Comparison of ENCODE assay signal across 9 mouse cellular contexts in the genomic region with DNA sequence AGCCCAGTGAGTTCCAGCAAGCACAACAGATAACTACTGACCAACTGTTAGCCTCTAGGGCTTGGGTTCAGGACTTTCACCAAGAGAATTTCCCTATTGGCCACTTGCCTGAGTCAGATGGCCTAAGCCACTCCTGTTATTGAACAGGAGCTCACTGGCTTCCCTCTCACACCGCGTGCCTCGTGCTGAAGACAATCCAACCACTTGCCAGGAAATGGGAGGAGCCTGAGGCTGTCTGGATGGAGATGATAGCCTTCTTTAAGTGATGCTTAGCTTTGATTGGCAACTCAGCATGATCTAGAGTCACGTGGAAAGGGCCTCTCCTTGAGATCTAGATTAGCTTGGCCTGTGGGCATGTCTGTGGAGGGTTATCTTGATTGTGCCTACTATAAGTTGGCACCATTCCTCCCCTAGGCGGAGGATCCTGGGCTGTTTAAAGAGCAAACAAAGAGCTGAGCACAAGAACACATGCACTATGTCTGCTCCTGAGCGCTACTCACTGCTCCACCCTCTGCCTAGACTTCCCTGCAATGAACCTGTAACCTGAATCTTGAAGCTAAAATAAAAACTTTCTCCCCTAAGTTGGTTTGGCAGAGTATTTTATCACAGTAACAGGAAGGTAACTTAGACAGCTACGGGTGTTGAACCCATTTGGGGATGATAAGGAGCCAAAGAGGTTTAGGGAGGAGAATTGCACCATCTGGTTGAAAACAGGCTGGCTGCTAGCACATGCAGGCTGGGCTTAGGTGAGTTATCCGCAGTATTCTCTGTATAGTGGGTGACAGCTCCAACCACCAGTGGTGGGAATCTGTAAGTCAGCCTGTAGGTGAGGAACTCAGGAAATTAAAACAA. TPM values are rescaled to one million over a fixed set of nuclear protein-coding genes. Genes with fewer than 3 reads are reported as not detected.
DNase-seq lines count a peak whose midpoint lies in the region; ATAC-seq lines count a peak whose summit lies in the region.
"Had no signal": no experiment of that assay in that cellular context is flagged by ENCODE, and none has a peak within 500 bp of the region (broad histone marks: within the 10 kb centered on the region; RNA-seq: fewer than 3 reads in every experiment).

No protein-coding gene starts in this region.

- no peak for DNase-seq in kidney, adult 9 months
- peak; percentile 21 for DNase-seq in large intestine, adult 2 months (ENCODE audit: low read depth, low spot score)
- peak; percentile 77 to 78 for DNase-seq in spleen, postnatal 4 days (ENCODE audit: low spot score in 2 of 2)
- no peak for DNase-seq in forebrain, embryonic 11.5 days (ENCODE audit: low spot score)

- H3K36me3 ChIP-seq in kidney, embryonic 15.5 days, result peaks cover 49% of the 10 kb centered on the region
- H3K36me3 ChIP-seq in midbrain, embryonic 15.5 days (replicated peaks), result no peaks in the 10 kb centered on the region
- H3K36me3 ChIP-seq in forebrain, embryonic 11.5 days (ENCODE audit: control insufficient read depth, insufficient read depth, low read length), result peaks cover 5% of the 10 kb centered on the region; the same call in 1 of the 2 replicates

- no peak overlapping the region for H3K4me3 ChIP-seq in kidney, embryonic 15.5 days (replicated peaks)
- H3K4me3 ChIP-seq in midbrain, embryonic 15.5 days, result no peak overlapping the region
- no peak overlapping the region for H3K4me3 ChIP-seq in forebrain, embryonic 11.5 days (ENCODE audit: low read depth, low read length)

- H3K4me1 ChIP-seq in kidney, embryonic 15.5 days, result peaks cover 13% of the 10 kb centered on the region
- H3K4me1 ChIP-seq in midbrain, embryonic 15.5 days, result no peaks in the 10 kb centered on the region
- no peaks in the 10 kb centered on the region for H3K4me1 ChIP-seq in forebrain, embryonic 11.5 days (replicated peaks; ENCODE audit: control insufficient read depth, insufficient read depth, low read length)

- no peak overlapping the region for H3K27ac ChIP-seq in kidney, embryonic 15.5 days
- no peak overlapping the region for H3K27ac ChIP-seq in midbrain, embryonic 15.5 days
- H3K27ac ChIP-seq in forebrain, embryonic 11.5 days (ENCODE audit: low read depth, low read length), result no peak overlapping the region

- ATAC-seq in kidney, embryonic 15.5 days (replicated peaks; ENCODE audit: low FRiP score), result peak; percentile 60; the same call in 1 of the 2 replicates
- peak; percentile 65 for ATAC-seq in common myeloid progenitor, adult 5-6 weeks (replicated peaks; ENCODE audit: low read depth, poor library complexity, severe bottlenecking)
- ATAC-seq in activated CD4-positive, CD25-positive, alpha-beta regulatory T cell, adult 4 months, result no peak
- no peak for ATAC-seq in midbrain, embryonic 15.5 days (replicated peaks)
- no peak for ATAC-seq in forebrain, embryonic 11.5 days (replicated peaks; ENCODE audit: low FRiP score)

- no peak overlapping the region for H3K9ac ChIP-seq in kidney, embryonic 15.5 days
- H3K9ac ChIP-seq in midbrain, embryonic 15.5 days, result no peak overlapping the region
- no peak overlapping the region for H3K9ac ChIP-seq in forebrain, embryonic 11.5 days (ENCODE audit: low read length)

- H3K9me3 ChIP-seq in kidney, embryonic 15.5 days (replicated peaks), result no peaks in the 10 kb centered on the region
- no peaks in the 10 kb centered on the region for H3K9me3 ChIP-seq in midbrain, embryonic 15.5 days
- no peaks in the 10 kb centered on the region for H3K9me3 ChIP-seq in forebrain, embryonic 11.5 days (ENCODE audit: control insufficient read depth, low read length)

- H3K27me3 ChIP-seq in kidney, embryonic 15.5 days, result no peaks in the 10 kb centered on the region
- no peaks in the 10 kb centered on the region for H3K27me3 ChIP-seq in midbrain, embryonic 15.5 days (replicated peaks)
- no peaks in the 10 kb centered on the region for H3K27me3 ChIP-seq in forebrain, embryonic 11.5 days (ENCODE audit: control insufficient read depth, insufficient read depth, low read length)

- 65% methylated on average over 8 of the region's 8 CpGs for whole genome bisulfite sequencing in kidney, embryonic 15.5 days
- 44% methylated on average over 8 of the region's 8 CpGs for WGBS in large intestine, adult 2 months
- WGBS in midbrain, embryonic 15.5 days, result 91% methylated on average over 8 of the region's 8 CpGs
- 85% methylated on average over 8 of the region's 8 CpGs for WGBS in forebrain, embryonic 11.5 days

- H3K4me2 ChIP-seq in kidney, embryonic 15.5 days, result no peak overlapping the region
- no peak overlapping the region for H3K4me2 ChIP-seq in midbrain, embryonic 15.5 days
- H3K4me2 ChIP-seq in forebrain, embryonic 11.5 days (ENCODE audit: low read depth, low read length, severe bottlenecking), result no peak overlapping the region

RNA-seq across cellular contexts. Expression of gene Uba7, which starts 3.4 kb away (rescaled TPM):
- polyA plus RNA-seq in kidney, embryonic 15.5 days (2015; fragmentation: Nextera tagmentation; extraction: Ambion mirVana), result 22.2 and 30.9 TPM in 2 replicates
- total RNA-seq in common myeloid progenitor, adult 5-6 weeks (2017), result 42.5 and 52.7 TPM in 2 replicates
- 114 and 158 TPM in 2 replicates for polyA plus RNA-seq in large intestine, adult 2 months (2012; rRNA removed)
- polyA plus RNA-seq in activated CD4-positive, CD25-positive, alpha-beta regulatory T cell, adult 4 months (2017; shearing (Covaris generic)), result 100 to 1,000 TPM; 132 to 138 TPM
- polyA plus RNA-seq in midbrain, embryonic 15.5 days (2015; fragmentation: Nextera tagmentation; extraction: Ambion mirVana), result 5.9 and 6.7 TPM in 2 replicates
- polyA plus RNA-seq in forebrain, embryonic 11.5 days (2014; fragmentation: Nextera tagmentation; extraction: Ambion mirVana), result 7.9 and 8.4 TPM in 2 replicates

RNA-seq across cellular contexts. Expression of gene Gm20661, which starts 10.9 kb away (rescaled TPM):
- polyA plus RNA-seq in kidney, embryonic 15.5 days (2015; fragmentation: Nextera tagmentation; extraction: Ambion mirVana), result 4.5 and 6.2 TPM in 2 replicates
- not detected in 2 replicates for total RNA-seq in common myeloid progenitor, adult 5-6 weeks (2017)
- polyA plus RNA-seq in large intestine, adult 2 months (2012; rRNA removed), result 0.14 TPM in 1 of 2 replicates, not detected in the other
- not detected for polyA plus RNA-seq in activated CD4-positive, CD25-positive, alpha-beta regulatory T cell, adult 4 months (2017; shearing (Covaris generic))
- polyA plus RNA-seq in midbrain, embryonic 15.5 days (2015; fragmentation: Nextera tagmentation; extraction: Ambion mirVana), result 0.88 and 1.6 TPM in 2 replicates
- 1.0 and 1.7 TPM in 2 replicates for polyA plus RNA-seq in forebrain, embryonic 11.5 days (2014; fragmentation: Nextera tagmentation; extraction: Ambion mirVana)
- total RNA-seq: left cerebral cortex, postnatal 36 days had no signal

RNA-seq across cellular contexts. Expression of gene Inka1, which starts 13.8 kb away (rescaled TPM):
- polyA plus RNA-seq in kidney, embryonic 15.5 days (2015; fragmentation: Nextera tagmentation; extraction: Ambion mirVana), result 61.7 and 70.4 TPM in 2 replicates
- total RNA-seq in common myeloid progenitor, adult 5-6 weeks (2017), result 38.5 and 45.8 TPM in 2 replicates
- 3.0 and 3.4 TPM in 2 replicates for polyA plus RNA-seq in large intestine, adult 2 months (2012; rRNA removed)
- polyA plus RNA-seq in activated CD4-positive, CD25-positive, alpha-beta regulatory T cell, adult 4 months (2017; shearing (Covaris generic)), result under 1 TPM; 0.33 to 0.51 TPM
- polyA plus RNA-seq in midbrain, embryonic 15.5 days (2015; fragmentation: Nextera tagmentation; extraction: Ambion mirVana), result 15.1 and 17.1 TPM in 2 replicates
- 22.8 and 26.5 TPM in 2 replicates for polyA plus RNA-seq in forebrain, embryonic 11.5 days (2014; fragmentation: Nextera tagmentation; extraction: Ambion mirVana)

RNA-seq across cellular contexts. Expression of gene Cdhr4, which starts 20.4 kb away (rescaled TPM):
- polyA plus RNA-seq in kidney, embryonic 15.5 days (2015; fragmentation: Nextera tagmentation; extraction: Ambion mirVana), result 6.9 and 12.6 TPM in 2 replicates
- 0.18 TPM in 1 of 2 replicates, not detected in the other for total RNA-seq in common myeloid progenitor, adult 5-6 weeks (2017)
- polyA plus RNA-seq in large intestine, adult 2 months (2012; rRNA removed), result 1.0 and 1.7 TPM in 2 replicates
- 1 to 10 TPM in 1 of 2 experiments, under 1 TPM in 1; 0.93 to 2.5 TPM for polyA plus RNA-seq in activated CD4-positive, CD25-positive, alpha-beta regulatory T cell, adult 4 months (2017; shearing (Covaris generic))
- 1.8 and 2.5 TPM in 2 replicates for polyA plus RNA-seq in midbrain, embryonic 15.5 days (2015; fragmentation: Nextera tagmentation; extraction: Ambion mirVana)
- 1.9 and 3.4 TPM in 2 replicates for polyA plus RNA-seq in forebrain, embryonic 11.5 days (2014; fragmentation: Nextera tagmentation; extraction: Ambion mirVana)

RNA-seq across cellular contexts. Expression of gene Traip, which starts 22.0 kb away (rescaled TPM):
- 21.8 and 25.0 TPM in 2 replicates for polyA plus RNA-seq in kidney, embryonic 15.5 days (2015; fragmentation: Nextera tagmentation; extraction: Ambion mirVana)
- 12.8 and 23.2 TPM in 2 replicates for total RNA-seq in common myeloid progenitor, adult 5-6 weeks (2017)
- 3.7 and 5.1 TPM in 2 replicates for polyA plus RNA-seq in large intestine, adult 2 months (2012; rRNA removed)
- polyA plus RNA-seq in activated CD4-positive, CD25-positive, alpha-beta regulatory T cell, adult 4 months (2017; shearing (Covaris generic)), result 1 to 10 TPM; 5.0 to 8.2 TPM
- polyA plus RNA-seq in midbrain, embryonic 15.5 days (2015; fragmentation: Nextera tagmentation; extraction: Ambion mirVana), result 10.1 and 10.2 TPM in 2 replicates
- polyA plus RNA-seq in forebrain, embryonic 11.5 days (2014; fragmentation: Nextera tagmentation; extraction: Ambion mirVana), result 38.2 and 39.7 TPM in 2 replicates

Comparison
In these comparisons a context has a peak if more than half of its experiments do, and no peak if none do; other contexts are left out.
1. ATAC-seq: peak in kidney, embryonic 15.5 days (single experiment) and common myeloid progenitor, adult 5-6 weeks (single experiment); none in activated CD4-positive, CD25-positive, alpha-beta regulatory T cell, adult 4 months (single experiment), midbrain, embryonic 15.5 days (single experiment) and forebrain, embryonic 11.5 days (single experiment).
2. DNase-seq: peak in large intestine, adult 2 months (single experiment) and spleen, postnatal 4 days (2 of 2); none in kidney, adult 9 months (single experiment) and forebrain, embryonic 11.5 days (single experiment).